Mouse (Mus musculus): ENCODE data around the gene Nat8f1.
"Not testable (repeated sequence)": the region's sequence is repeated elsewhere in the genome, so short reads cannot be mapped to it uniquely, and the experiment has no call there.

Nat8f1 gene

GRCm38 (mm10) chr6:85906911-85907351 lies 8.6 kb downstream of the Nat8f1 start:
- not testable (repeated sequence) for DNase-seq (ENCODE audit: low spot score)

GRCm38 (mm10) chr6:85904642-85905061 lies 10.8 kb downstream of the Nat8f1 start, which contains the start of gene Nat8f4:
Gene Nat8f4, minus strand, starts transcription at chr6:85904884.
- peak; percentile 36 for DNase-seq (ENCODE audit: low spot score)

GRCm38 (mm10) chr6:85902303-85902702 lies 13.2 kb downstream of the Nat8f1 start:
- DNase-seq (ENCODE audit: low spot score), result no peak

- not testable (repeated sequence) for DNase-seq (ENCODE audit: low spot score)
Observed at GRCm38 (mm10) chr6:85898596-85899475, 16.7 kb downstream of the Nat8f1 start.

- DNase-seq (ENCODE audit: low spot score), result not testable (repeated sequence)
Observed at GRCm38 (mm10) chr6:85895061-85895648, 20.3 kb downstream of the Nat8f1 start.

- no peak for DNase-seq (ENCODE audit: low spot score)
Observed at GRCm38 (mm10) chr6:85888961-85889360, 26.5 kb downstream of the Nat8f1 start.

GRCm38 (mm10) chr6:85884311-85884710 lies 31.2 kb downstream of the Nat8f1 start:
- DNase-seq (ENCODE audit: low spot score), result no peak

- DNase-seq (ENCODE audit: low spot score), result not testable (repeated sequence)
Observed at GRCm38 (mm10) chr6:85883246-85883645, 32.2 kb downstream of the Nat8f1 start.

GRCm38 (mm10) chr6:85869006-85869405 lies 46.5 kb downstream of the Nat8f1 start, which contains the start of gene Nat8f2:
Gene Nat8f2, minus strand, starts transcription at chr6:85869158.
- not testable (repeated sequence) for DNase-seq (ENCODE audit: low spot score)

GRCm38 (mm10) chr6:85867726-85868690 lies 47.5 kb downstream of the Nat8f1 start:
- no peak for DNase-seq (ENCODE audit: low spot score)

GRCm38 (mm10) chr6:85866995-85867394 lies 48.5 kb downstream of the Nat8f1 start:
- not testable (repeated sequence) for DNase-seq (ENCODE audit: low spot score)

GRCm38 (mm10) chr6:85866166-85866565 lies 49.3 kb downstream of the Nat8f1 start:
- not testable (repeated sequence) for DNase-seq (ENCODE audit: low spot score)

GRCm38 (mm10) chr6:85864900-85865639 lies 50.4 kb downstream of the Nat8f1 start:
- not testable (repeated sequence) for DNase-seq (ENCODE audit: low spot score)

- no peak for DNase-seq (ENCODE audit: low spot score)
Observed at GRCm38 (mm10) chr6:85863840-85864239, 51.6 kb downstream of the Nat8f1 start.

GRCm38 (mm10) chr6:85863136-85863535 lies 52.4 kb downstream of the Nat8f1 start:
- DNase-seq (ENCODE audit: low spot score), result no peak

- no peak for DNase-seq (ENCODE audit: low spot score)
Observed at GRCm38 (mm10) chr6:85862565-85862964, 52.9 kb downstream of the Nat8f1 start.

GRCm38 (mm10) chr6:85861247-85861646 lies 54.2 kb downstream of the Nat8f1 start:
- no peak for DNase-seq (ENCODE audit: low spot score)

All from embryo, embryonic 10 days (tissue).